Mouse (Mus musculus) kidney, postnatal 0 days (tissue): ENCODE measurements at regions not wholly inside any gene's neighbourhood (a gene's known extent, or its start where the extent isn't known, plus 50 kb on each side); places are given as distances from the start of the nearest gene placed in this dataset.

Experiments
- ATAC-seq: fragments of 200-750 bp; cut with Nextera tagmentation; replicated peaks from 2 replicates; pipeline ENCODE4 v1.8.0; 2017; ENCODE audit warnings: low read depth, moderate number of reproducible peaks, moderate TSS enrichment, moderate library complexity; ENCODE audit not compliant: low FRiP score
- DNase-seq: peaks from one replicate; pipeline ENCODE4 v3.0.0-alpha.2; 2016; ENCODE audit warnings: low spot score
- H3K27ac ChIP-seq: fragments of 300-500 bp; sonication (generic); 2 replicates; pipeline ENCODE4 v1.5.1; 2014; ENCODE audit warnings: mild to moderate bottlenecking
- H3K27me3 ChIP-seq: fragments of 300-500 bp; sonication (generic); 2 replicates; pipeline ENCODE4 v1.6.1; 2014; ENCODE audit warnings: low read length, mixed read lengths; ENCODE audit not compliant: insufficient read depth
- H3K36me3 ChIP-seq: fragments of 300-500 bp; sonication (generic); 2 replicates; pipeline ENCODE4 v1.6.1; 2014; ENCODE audit warnings: low read length, mixed read lengths; ENCODE audit not compliant: insufficient read depth
- H3K4me1 ChIP-seq: fragments of 300-500 bp; sonication (generic); replicated peaks from 2 replicates; pipeline ENCODE4 v1.6.1; 2014; ENCODE audit warnings: antibody characterized with exemption, low read length, mixed read lengths; ENCODE audit not compliant: insufficient read depth
- H3K4me2 ChIP-seq: fragments of 300-500 bp; sonication (generic); 2 replicates; pipeline ENCODE4 v1.6.1; 2014; ENCODE audit warnings: mild to moderate bottlenecking, low read length, moderate library complexity, mixed read lengths
- H3K4me3 ChIP-seq: fragments of 300-500 bp; sonication (generic); replicated peaks from 2 replicates; pipeline ENCODE4 v1.5.1; 2014; ENCODE audit warnings: low read depth, low read length
- H3K9ac ChIP-seq: fragments of 300-500 bp; sonication (generic); 2 replicates; pipeline ENCODE4 v1.6.1; 2014; ENCODE audit warnings: low read depth, low read length
- H3K9me3 ChIP-seq: fragments of 300-500 bp; sonication (generic); replicated peaks from 2 replicates; pipeline ENCODE4 v1.6.1; 2016; ENCODE audit warnings: low read length, inconsistent platforms, mixed read lengths
- CTCF ChIP-seq: IDR thresholded peaks from 2 replicates; pipeline ENCODE4 v1.5.1; 2016; ENCODE audit warnings: antibody characterized with exemption, low read depth, mild to moderate bottlenecking, moderate library complexity
- WGBS: fragments of 180-500 bp; shearing (Covaris S2); extraction: QIAGEN DNeasy Blood & Tissue Kit; methylation state at CpG from one replicate; pipeline ENCODE4 v1.1.7; 2014; 5-methylcytosine and 5-hydroxymethylcytosine counted together

GRCm38 (mm10) chr4:55808501-55808900 lies 276.2 kb upstream of the Klf4 start:
- no peak for ATAC-seq

GRCm38 (mm10) chr4:55806799-55807198 lies 274.5 kb upstream of the Klf4 start:
- no peak for TF ChIP-seq CTCF
- no peak overlapping the region for H3K9ac ChIP-seq
- no peak overlapping the region for H3K4me3 ChIP-seq
- ATAC-seq: no peak
- DNase-seq: no peak
- H3K4me2 ChIP-seq: no peak overlapping the region
- H3K9me3 ChIP-seq: no peaks in the 10 kb centered on the region
- H3K36me3 ChIP-seq: no peaks in the 10 kb centered on the region
- no peaks in the 10 kb centered on the region for H3K27me3 ChIP-seq
- 85% methylated on average over 3 of the region's 3 CpGs for WGBS
- no peaks in the 10 kb centered on the region for H3K4me1 ChIP-seq
- no peak overlapping the region for H3K27ac ChIP-seq

More at GRCm38 (mm10) chr4:55808501-55808900, 276.2 kb upstream of the Klf4 start:
- Histone ChIP-seq H3K27me3 (no peaks in the 10 kb centered on the region), H3K36me3 (no peaks in the 10 kb centered on the region), H3K9ac (no peak overlapping the region), H3K4me2 (no peak overlapping the region), H3K4me3 (no peak overlapping the region), H3K4me1 (no peaks in the 10 kb centered on the region), H3K27ac (no peak overlapping the region), H3K9me3 (no peaks in the 10 kb centered on the region)
- no peak for TF ChIP-seq CTCF
- DNase-seq: no peak
- 81% methylated on average over 5 of the region's 5 CpGs for WGBS

GRCm38 (mm10) chr4:55805255-55806051 lies 273.2 kb upstream of the Klf4 start:
- Histone ChIP-seq H3K36me3 (no peaks in the 10 kb centered on the region), H3K27ac (no peak overlapping the region), H3K4me1 (no peaks in the 10 kb centered on the region), H3K4me3 (no peak overlapping the region), H3K9ac (no peak overlapping the region), H3K9me3 (no peaks in the 10 kb centered on the region), H3K4me2 (no peak overlapping the region), H3K27me3 (no peaks in the 10 kb centered on the region)
- no peak for TF ChIP-seq CTCF
- DNase-seq: no peak
- ATAC-seq: no peak
- 86% methylated on average over 6 of the region's 6 CpGs for WGBS

- no peak overlapping the region for H3K27ac ChIP-seq
- H3K9me3 ChIP-seq: no peaks in the 10 kb centered on the region
- no peak overlapping the region for H3K4me2 ChIP-seq
- 80% methylated on average over 4 of the region's 4 CpGs for WGBS
- no peak overlapping the region for H3K9ac ChIP-seq
- no peak for ATAC-seq
- H3K4me3 ChIP-seq: no peak overlapping the region
- no peaks in the 10 kb centered on the region for H3K4me1 ChIP-seq
- TF ChIP-seq CTCF: no peak
- DNase-seq: no peak
- no peaks in the 10 kb centered on the region for H3K27me3 ChIP-seq
- no peaks in the 10 kb centered on the region for H3K36me3 ChIP-seq
Measured at GRCm38 (mm10) chr4:55802101-55802500, 269.8 kb upstream of the Klf4 start.

- ATAC-seq: no peak
- TF ChIP-seq CTCF: no peak
- WGBS: 81% methylated on average over 6 of the region's 6 CpGs
- Histone ChIP-seq H3K9ac (no peak overlapping the region), H3K27me3 (no peaks in the 10 kb centered on the region), H3K4me2 (no peak overlapping the region), H3K9me3 (no peaks in the 10 kb centered on the region), H3K4me1 (no peaks in the 10 kb centered on the region), H3K27ac (no peak overlapping the region), H3K36me3 (no peaks in the 10 kb centered on the region), H3K4me3 (no peak overlapping the region)
- no peak for DNase-seq
Measured at GRCm38 (mm10) chr4:55798099-55798498, 265.8 kb upstream of the Klf4 start.

- ATAC-seq (no peak), DNase-seq (no peak)
- no peaks in the 10 kb centered on the region for H3K4me1 ChIP-seq
- H3K27ac ChIP-seq: no peak overlapping the region
- H3K9me3 ChIP-seq: no peaks in the 10 kb centered on the region
- no peak for TF ChIP-seq CTCF
- H3K4me3 ChIP-seq: no peak overlapping the region
- no peak overlapping the region for H3K9ac ChIP-seq
- H3K4me2 ChIP-seq: no peak overlapping the region
- no peaks in the 10 kb centered on the region for H3K27me3 ChIP-seq
- H3K36me3 ChIP-seq: no peaks in the 10 kb centered on the region
Measured at GRCm38 (mm10) chr4:55781329-55781847, 249.1 kb upstream of the Klf4 start.
